Mouse (Mus musculus): ENCODE data around the gene Ppp1r12b. TPM values are rescaled to one million over a fixed set of nuclear protein-coding genes. Genes with fewer than 3 reads are reported as not detected.

Ppp1r12b gene
- total RNA-seq, 2 experiments from 2014 or later, result 68.5 to 75.8 TPM

DNA sequence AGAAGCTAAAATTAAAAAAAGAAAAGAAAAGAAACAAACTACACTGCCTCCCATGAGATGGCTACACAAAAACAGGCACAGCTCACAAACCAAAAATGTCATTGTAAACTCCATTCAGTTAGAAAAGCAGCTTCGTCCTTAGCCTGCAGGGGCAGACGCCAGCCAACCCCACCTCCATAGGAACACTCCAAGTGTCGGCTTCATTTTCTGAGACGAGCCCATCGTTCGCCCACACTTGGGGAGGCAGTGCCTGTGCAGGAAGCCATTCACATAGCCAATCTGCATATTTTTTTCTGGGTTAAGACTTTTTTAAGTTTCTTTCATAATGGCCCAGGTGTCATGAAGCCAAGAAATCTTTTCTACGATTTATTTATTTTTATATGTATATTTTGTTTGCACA, 8.2 kb downstream of the Ppp1r12b start:
- no peak for DNase-seq (ENCODE audit: extremely low spot score in 1 of 2, low spot score in 1 of 2)

DNA sequence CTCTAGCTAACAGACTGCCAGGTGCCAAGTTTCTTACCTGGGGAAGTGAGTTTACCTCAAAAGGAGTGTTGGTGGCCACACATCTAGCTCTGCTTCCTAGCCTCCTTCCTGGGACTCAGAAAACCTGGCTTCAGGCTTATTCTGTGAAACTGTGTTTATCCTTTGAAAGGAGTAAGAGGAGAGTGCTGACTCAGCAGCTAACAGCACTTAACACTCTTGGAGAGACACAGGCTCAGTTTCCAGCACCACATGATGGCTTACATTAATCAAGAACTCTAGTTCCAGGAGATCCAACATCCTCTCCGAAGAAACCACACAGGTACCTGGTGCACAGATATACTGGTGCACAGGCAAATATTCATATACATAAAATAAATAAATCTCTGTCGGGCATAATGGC, 12.8 kb downstream of the Ppp1r12b start:
- DNase-seq (ENCODE audit: extremely low spot score in 1 of 2, low spot score in 1 of 2), result no peak

DNA sequence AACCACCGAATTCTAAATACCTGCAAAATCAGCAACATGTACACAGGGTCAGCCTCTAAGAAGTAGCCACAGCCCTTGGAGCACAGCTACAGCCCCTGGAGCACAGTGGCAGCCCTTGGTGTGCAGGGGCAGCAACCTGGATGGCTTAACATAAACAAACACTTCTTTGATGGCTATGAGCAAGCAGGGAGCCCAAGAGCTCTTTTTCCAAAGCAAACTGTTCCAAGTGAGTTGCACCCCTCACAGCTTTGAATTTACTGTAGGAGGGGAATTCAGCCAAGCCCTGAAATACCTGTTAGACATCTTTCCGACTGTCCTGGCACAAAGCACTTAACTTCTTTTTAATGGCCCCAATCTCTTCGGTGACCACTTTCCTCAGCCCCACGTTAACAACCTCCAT, 14.9 kb downstream of the Ppp1r12b start:
- no peak for DNase-seq (ENCODE audit: extremely low spot score in 1 of 2, low spot score in 1 of 2)

DNA sequence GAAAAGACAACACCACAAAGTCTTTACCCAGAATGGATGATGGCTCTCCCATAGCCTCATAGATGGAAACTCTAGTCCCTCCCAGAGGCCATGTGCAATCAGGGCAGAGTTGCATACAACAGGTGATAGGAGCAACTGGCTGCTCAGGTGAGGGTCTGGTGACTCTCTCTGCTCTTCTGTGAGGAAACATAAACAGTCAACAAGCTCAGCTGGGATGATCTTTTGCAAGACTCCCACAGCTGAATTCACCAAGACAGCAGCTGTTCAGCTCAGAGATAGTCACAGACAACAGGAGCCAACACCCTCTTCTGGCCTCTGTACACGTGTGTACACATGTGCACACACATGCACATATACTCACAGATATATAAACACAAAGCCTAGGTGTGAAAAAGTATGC, 17.5 kb downstream of the Ppp1r12b start:
- DNase-seq (ENCODE audit: extremely low spot score in 1 of 2, low spot score in 1 of 2), result no peak

DNA sequence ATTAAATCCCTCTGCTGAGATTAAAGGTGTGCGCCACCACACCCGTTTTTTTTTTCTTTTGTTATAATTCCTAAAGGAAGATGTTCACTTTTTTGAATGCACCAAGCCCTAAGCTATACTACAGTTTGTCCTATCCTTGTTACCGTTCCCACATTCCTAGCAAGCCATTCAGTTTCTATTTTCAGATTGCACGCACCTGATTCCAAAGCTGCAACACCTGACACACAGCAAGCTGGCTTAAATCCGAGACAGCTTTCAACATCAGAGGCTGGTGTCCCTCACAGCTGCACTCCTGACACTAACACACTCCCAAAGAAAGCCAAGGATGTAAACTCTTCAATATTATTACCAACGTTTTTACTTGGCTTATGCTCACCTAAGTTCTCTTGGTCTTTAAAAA, 19.4 kb downstream of the Ppp1r12b start:
- DNase-seq (ENCODE audit: extremely low spot score in 1 of 2, low spot score in 1 of 2), result no peak

DNA sequence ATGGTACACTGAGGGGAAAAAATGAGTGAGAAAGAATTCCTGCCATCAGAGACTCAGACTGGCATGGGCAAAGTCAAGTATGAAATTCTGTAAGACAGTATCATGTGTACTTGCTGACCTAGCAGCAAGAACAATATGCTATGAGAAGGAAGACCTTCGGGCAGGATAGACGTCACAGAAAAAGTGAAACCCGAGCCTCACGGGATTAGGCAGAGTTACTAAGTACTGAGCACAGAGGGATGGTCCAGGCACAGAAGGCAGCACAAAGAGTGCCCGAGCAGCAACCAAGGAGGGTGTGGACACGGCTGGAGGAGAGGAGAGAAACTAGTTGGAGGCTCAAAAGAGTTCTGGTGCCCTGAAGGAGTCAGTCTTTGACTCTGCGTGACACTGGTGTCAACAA, 23.3 kb downstream of the Ppp1r12b start:
- DNase-seq (ENCODE audit: extremely low spot score in 1 of 2, low spot score in 1 of 2), result no peak

DNA sequence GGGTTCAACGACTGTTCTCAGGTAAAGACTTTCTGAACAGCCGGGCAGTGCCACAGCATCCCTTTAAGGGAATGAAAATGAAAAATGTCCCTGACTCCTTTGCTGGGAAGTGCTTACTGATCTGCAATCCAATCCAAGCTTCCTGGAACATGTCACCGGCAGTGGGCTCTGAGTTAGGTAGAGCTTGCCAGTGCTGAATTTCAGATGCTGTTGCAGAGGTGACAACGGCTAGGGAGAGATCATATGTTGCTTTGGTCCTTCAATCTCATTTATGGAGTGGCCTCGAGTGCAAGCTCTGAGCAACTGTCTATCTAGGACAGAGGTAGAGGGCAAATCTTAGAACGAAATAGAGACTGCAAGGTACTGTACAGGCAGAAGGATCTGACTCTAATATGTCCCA, 36.7 kb downstream of the Ppp1r12b start:
- DNase-seq (ENCODE audit: extremely low spot score in 1 of 2, low spot score in 1 of 2), result no peak

DNA sequence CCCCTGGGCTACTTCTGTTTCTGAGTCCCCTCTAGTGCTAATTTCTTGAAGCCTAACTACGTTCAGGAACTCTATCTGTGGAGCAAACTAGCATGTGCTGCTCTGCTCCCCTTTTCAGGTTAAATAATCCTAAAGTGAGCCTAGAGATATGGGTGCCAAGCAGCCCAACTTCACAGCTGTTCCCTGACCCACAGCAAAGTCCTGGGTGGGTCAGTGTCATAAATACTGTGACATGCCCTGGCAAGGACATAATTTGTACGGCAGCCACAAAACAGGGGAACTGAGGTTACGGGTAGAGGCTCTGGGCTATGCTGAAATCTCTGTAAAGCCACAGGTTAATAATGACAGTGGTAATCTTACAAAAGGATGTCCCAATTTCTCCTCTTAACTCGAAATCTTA, 40.3 kb downstream of the Ppp1r12b start:
- no peak for DNase-seq (ENCODE audit: extremely low spot score in 1 of 2, low spot score in 1 of 2)

DNA sequence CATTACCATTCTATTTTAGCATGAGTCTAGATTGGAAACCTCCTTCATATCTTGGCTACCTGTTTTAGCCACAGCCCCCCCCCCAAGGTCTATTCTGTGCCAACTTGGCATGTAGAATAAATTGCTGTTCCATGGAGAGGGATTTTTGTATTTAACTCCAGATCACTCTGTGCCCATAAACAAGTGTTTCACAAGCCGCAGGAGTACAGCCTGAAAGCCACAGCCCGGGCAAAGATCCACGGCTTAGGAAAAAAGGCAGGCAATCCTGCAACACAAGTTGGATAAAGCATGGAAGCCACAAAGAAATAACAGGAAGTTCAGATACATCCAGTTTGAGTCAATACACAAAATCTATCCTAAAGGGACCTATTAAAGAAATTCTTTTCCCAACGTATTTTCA, 42.2 kb downstream of the Ppp1r12b start:
- no peak for DNase-seq (ENCODE audit: extremely low spot score in 1 of 2, low spot score in 1 of 2)

DNA sequence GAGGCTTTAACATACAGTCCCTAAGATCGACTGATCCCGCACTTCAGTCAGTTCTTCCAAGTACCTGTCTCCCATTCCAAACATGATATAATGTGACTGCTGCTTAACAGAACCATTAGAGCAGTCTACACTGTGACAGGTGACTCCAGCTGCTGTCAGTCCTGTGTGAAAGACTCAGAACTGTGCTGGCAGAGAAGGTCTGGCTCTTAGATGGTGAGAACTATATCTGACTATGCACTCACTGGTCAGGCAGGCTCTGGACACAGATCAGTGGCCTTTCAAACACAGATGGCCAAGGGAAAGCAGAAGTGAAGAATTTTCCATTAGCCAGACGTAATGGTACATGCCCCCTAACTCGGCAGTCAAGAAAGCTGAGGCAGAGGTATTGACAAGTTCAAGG, 43.9 kb downstream of the Ppp1r12b start:
- DNase-seq (ENCODE audit: extremely low spot score in 1 of 2, low spot score in 1 of 2), result no peak

DNA sequence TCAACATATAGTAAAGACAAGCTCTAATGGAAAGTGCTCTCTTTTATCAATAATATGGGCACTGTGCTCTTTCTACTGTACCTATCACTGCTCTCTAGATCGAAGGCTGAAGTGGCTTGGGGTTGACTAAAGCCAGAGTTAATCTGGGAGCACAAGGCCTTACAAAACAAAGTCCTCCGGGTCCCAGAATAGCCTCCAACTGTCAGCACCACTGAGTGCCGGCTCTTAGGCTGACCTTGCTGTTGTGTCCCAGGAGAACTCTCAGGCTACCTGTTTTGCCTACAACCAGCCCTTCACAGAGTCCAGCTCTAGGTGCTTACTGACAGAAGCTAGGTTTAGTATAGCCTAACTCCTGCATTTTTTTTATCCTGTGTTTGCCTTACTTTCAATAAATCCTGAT, 45.7 kb downstream of the Ppp1r12b start:
- DNase-seq (ENCODE audit: extremely low spot score in 1 of 2, low spot score in 1 of 2), result no peak

DNA sequence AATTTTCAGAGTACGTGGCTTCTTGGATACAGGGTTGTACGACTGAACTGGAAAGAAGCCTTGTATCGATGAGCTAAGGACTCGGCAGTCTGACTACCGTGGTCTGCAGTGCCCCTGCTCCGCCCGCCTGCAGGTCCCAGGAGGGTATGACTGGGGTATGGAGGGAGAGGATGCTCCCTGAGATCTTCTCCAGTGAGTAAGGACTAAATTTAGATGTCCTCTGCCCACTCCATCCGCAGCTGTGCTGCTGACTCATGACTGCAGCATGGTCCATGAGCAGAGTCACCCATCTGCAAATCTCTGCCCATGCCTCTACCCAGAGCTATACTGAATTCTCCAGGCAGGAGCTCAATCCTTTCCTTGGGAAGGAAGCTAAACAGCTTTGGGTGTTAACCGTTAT, 46.3 kb downstream of the Ppp1r12b start:
- peak in 1 of 2 experiments; percentile 17 for DNase-seq (ENCODE audit: extremely low spot score in 1 of 2, low spot score in 1 of 2)

DNA sequence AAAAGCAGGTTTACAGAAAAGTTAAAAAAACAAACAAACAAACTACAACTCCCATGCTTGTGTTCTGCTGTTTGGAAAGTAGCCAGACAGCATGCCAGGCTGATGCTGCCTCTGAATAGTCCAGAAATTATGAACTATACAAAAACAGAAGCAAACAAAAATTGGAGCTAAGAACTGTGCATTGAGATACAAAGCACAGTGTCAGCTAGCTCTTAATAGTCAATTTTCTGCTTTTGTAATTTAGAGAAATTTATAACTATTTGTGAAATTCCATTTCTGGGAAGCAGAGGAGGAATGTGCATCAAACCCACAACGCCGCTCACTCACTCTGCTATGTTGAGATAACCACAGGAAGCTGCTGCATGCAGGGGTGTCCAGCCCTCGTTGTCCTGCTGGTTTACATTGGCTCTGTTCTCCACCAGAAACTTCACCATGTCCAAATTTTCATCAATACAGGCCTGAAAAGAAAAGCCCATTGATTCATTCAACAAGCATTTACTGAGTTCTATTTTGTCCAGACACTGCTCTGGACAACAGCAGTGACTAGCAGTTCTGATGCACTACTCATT, 53.6 kb downstream of the Ppp1r12b start:
- no peak for DNase-seq (ENCODE audit: extremely low spot score in 1 of 2, low spot score in 1 of 2)

DNA sequence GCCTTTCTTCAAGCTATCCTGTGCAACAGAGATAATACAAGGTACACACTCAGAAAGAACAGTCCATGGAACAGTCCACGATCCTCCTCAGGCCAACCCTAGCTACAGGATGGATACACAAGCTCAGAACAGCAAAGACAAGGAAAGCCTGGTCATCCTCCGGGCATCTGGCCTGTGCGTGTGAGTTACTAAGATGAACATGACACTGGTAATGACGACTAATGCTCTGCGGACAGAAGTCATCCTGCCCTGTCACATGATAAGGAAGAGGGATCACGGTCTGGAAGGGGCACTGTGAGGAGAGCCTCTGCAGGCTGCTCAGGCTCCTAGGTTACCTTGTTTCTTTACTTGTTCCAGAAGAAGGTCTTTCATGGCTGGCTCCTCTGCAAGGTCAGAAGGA, 59.7 kb downstream of the Ppp1r12b start:
- no peak for DNase-seq (ENCODE audit: extremely low spot score in 1 of 2, low spot score in 1 of 2)

DNA sequence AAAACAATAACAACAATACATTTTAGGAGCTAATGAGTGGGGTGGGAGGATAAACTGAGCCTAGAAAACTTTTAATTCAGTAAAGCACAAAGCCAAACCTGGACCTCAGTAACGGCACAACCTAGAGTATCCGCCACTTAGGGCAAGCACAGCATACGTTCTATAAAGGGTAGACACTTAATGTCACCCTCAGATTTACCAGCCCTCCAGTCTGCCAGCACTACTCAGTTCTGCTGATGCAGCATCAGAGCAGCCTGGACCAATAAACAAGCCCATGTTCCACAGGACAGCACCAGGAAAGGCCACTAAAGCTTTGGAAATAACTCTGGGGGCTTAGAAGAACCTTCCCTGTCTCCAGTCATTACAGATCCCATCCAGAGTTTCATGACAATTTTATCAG, 60.9 kb downstream of the Ppp1r12b start:
- no peak for DNase-seq (ENCODE audit: extremely low spot score in 1 of 2, low spot score in 1 of 2)

DNA sequence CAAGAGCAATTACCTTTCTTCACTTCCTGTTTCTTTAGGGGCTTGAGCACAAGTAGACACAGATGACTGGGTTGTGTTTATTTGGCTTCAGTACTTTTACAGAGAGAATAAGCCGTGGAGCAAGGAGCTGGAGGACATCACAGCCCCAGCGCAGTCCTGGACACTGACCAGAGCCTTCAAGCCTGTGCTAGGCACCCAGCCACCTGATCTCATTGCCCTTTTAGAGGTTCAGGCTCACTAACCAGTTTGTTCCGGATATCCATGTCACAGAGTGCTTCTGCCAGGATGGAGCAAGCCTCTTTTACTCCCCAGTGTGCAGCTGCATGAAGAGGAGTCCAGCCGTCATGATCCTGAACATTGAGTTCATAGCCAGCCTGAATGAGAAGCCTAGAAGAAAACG, 63.8 kb downstream of the Ppp1r12b start:
- no peak for DNase-seq (ENCODE audit: extremely low spot score in 1 of 2, low spot score in 1 of 2)

DNA sequence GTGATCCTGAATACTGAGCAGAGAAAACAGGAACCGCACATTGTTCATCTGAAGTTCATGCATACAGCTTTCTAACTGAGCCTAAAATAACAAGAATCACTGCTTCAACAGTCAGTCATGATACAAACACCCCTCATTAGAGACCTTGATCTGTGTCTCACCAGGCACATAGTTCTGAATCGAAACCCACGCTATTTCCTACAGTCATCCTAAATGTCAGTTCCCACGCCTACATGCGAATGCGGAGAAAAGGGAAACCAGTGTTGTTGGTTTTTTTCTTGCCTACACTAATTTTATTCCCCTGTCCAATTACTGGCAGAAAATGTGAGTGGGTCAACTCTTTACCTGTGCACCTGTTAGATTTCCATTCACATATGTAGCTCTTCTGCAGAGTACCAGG, 66.1 kb downstream of the Ppp1r12b start:
- no peak for DNase-seq (ENCODE audit: extremely low spot score in 1 of 2, low spot score in 1 of 2)

DNA sequence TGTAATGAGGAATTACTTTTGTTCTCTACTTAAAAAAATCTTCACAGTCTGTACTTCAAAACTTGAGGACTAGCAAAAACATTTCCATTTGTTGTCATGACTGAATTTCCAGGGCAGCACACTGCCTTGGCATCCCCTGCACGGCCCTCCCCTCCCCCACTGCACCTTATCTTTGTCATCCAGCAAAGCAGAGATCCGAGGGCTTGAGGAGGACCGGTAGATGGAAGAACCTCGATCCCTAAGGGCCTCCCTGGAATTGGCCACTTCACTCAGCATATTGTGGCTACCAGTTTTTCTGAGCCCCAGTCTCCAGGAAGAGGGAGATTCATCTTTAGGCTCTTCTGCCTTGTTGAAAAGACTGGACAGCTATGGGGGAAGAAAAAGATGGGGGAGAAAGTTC, 79.9 kb downstream of the Ppp1r12b start:
- DNase-seq (ENCODE audit: extremely low spot score in 1 of 2, low spot score in 1 of 2), result no peak

DNA sequence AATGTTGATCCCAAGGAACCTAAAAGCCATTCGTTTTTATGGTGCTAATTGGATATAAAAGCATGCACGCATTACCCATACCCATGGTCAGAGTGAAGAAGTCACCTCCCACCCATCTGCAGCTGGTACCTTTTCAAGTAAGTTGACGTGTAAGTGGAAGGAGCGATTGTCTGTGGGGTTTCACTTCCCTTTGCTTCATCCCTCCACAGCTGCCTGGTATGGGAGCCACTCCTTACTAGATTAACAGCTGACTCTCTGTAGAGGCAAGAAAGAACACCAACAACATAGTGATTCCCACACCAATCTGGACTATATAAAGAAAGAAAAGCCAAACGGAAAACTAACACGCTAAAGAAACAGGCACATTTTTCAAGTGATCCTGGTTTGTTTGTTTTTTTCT, 83.1 kb downstream of the Ppp1r12b start:
- DNase-seq (ENCODE audit: extremely low spot score in 1 of 2, low spot score in 1 of 2), result no peak

DNA sequence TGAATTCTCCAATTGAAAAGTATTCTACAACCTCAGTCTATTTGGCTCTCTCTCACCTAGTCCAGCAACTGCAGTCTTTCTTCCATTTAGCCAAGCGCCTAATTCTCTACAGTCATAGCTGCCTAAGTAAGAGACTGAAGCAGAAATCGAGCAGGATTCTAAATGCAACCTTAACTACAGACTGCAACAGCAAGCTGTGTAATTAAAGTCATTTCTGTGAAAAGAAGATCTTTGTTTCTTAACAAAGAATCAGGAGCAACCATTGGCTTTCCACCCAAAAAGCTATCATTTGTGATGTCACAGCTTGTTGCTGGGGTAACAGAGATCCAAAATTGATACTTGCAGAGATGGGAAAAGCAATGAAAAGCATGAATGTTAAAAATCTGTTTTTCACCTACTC, 89.3 kb downstream of the Ppp1r12b start:
- DNase-seq (ENCODE audit: extremely low spot score in 1 of 2, low spot score in 1 of 2), result no peak

DNA sequence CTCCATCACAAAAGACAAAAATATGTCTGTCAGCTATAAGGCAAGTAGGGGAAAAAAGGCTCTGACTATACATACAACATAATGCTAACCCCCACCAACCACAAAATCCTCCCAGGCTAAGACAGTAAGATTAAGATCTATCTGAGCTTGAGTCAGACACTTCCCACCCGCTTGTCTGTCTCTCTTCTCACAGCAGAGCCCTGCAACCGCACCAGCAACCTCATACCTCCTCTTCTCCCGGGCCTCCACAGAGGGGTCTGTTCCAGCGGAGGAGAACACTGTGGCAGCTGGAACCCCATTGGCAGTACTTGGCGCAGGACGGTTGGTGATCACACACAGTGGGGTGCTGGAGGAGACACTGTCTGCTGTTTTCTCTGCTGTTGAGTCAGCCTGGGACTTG, 90.2 kb downstream of the Ppp1r12b start:
- DNase-seq (ENCODE audit: extremely low spot score in 1 of 2, low spot score in 1 of 2), result no peak

DNA sequence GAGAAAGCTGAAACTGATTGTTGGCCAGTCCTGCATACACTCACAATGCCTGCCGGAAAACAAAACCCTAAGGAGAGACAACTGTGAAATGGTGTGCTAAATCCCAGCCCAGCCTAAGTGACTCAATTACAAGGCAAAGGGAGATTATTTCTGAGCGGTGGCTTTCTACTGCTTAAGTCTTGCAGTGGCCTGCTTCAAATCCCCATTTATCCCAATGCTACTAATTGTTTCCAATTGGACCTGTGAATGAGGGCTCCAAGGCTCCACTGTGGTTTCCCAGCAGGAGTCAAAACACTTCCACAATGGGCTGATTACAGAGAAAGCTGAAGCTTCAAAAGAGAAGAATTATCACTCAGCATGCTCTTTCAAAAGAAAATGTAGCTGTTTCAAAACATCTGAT, 95.2 kb downstream of the Ppp1r12b start:
- no peak for DNase-seq (ENCODE audit: extremely low spot score in 1 of 2, low spot score in 1 of 2)

DNA sequence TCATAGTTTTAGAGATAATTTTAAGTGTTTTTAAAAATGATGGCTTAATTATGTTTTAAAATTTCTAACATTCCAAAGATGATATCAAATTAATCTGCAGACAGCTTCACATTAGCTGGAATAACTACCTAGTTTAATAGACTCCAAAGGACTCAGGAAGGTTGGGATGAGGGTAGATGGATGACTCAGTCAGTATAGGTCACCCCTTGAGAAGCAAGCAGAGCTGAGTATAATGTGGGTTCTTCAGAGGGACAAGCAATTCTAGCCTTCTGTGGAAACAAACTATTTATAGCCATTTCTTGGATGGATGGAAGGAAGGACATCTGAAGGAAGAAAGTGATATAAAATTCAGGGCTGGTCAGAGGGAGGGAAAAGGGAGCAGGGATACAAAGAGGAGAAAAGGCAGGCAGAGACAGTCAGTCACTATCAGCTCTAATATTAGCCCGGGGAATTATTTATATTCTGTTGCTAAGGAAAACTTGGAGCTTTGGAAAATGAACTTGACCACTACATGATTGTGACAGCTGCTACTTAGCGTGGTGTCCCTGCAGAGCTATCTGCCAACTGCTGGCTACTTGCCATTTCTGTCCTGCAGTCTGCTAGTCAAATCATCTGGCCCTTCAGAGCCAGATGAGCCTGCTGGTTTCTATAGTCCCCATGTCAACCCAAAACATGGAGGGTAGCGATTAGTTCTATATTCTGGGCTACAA, 97.2 kb downstream of the Ppp1r12b start:
- DNase-seq (ENCODE audit: extremely low spot score in 1 of 2, low spot score in 1 of 2), result no peak
